Mouse (Mus musculus): ENCODE results near the gene Arhgap45. TPM values are rescaled to one million over a fixed set of nuclear protein-coding genes. Genes with fewer than 3 reads are reported as not detected.

Gene Arhgap45
- polyA plus RNA-seq, 2 experiments: 7.9 to 20.9 TPM

- H3K4me1 ChIP-seq (replicated peaks; ENCODE audit: control insufficient read depth in 2 of 2, insufficient read depth in 2 of 2, low read length in 1 of 2): peaks cover 18 to 20% of the 10 kb centered on the region in 2 experiments
- no peak for DNase-seq (ENCODE audit: low read depth in 3 of 3, low spot score in 3 of 3)
- H3K9ac ChIP-seq (replicated peaks): no peak overlapping the region
- no peaks in the 10 kb centered on the region for H3K9me3 ChIP-seq (ENCODE audit: control insufficient read depth, low read length)
- H3K4me2 ChIP-seq (ENCODE audit: low read depth): no peak overlapping the region
- TF ChIP-seq EP300 (IDR thresholded peaks at IDR 0.05; ENCODE audit: low read depth): no peak
- TF ChIP-seq CTCF (IDR thresholded peaks at IDR 0.05; ENCODE audit: low read depth): peak; percentile 37; the same call in 1 of the 2 replicates
- ATAC-seq (ENCODE audit: insufficient read depth): no peak
- H3K4me3 ChIP-seq (ENCODE audit: insufficient read depth in 1 of 2, low read depth in 2 of 2, low read length in 2 of 2): no peak overlapping the region
- H3K36me3 ChIP-seq (replicated peaks; ENCODE audit: control insufficient read depth, insufficient read depth, low read depth): peaks cover under 1% of the 10 kb centered on the region; the same call in 1 of the 2 replicates
- 83% methylated on average over 18 of the region's 18 CpGs for WGBS (ENCODE audit: insufficient replicate concordance)
- H3K27ac ChIP-seq: no peak overlapping the region
- no peaks in the 10 kb centered on the region for H3K27me3 ChIP-seq (ENCODE audit: control insufficient read depth, insufficient read depth, low read length)
Measured at GRCm38 (mm10) chr10:80020603-80021319, 4.3 kb downstream of the Arhgap45 start.

GRCm38 (mm10) chr10:80021320-80021641, 4.8 kb downstream of the Arhgap45 start:
- Histone ChIP-seq H3K4me1 (replicated peaks; ENCODE audit: control insufficient read depth in 2 of 2, insufficient read depth in 2 of 2, low read length in 1 of 2) (peaks cover 16 to 18% of the 10 kb centered on the region in 2 experiments), H3K4me3 (ENCODE audit: insufficient read depth in 1 of 2, low read depth in 2 of 2, low read length in 2 of 2) (no peak overlapping the region), H3K27ac (no peak overlapping the region), H3K9me3 (ENCODE audit: control insufficient read depth, low read length) (no peaks in the 10 kb centered on the region), H3K36me3 (replicated peaks; ENCODE audit: control insufficient read depth, insufficient read depth, low read depth) (no peaks in the 10 kb centered on the region; the same call in 1 of the 2 replicates), H3K27me3 (ENCODE audit: control insufficient read depth, insufficient read depth, low read length) (no peaks in the 10 kb centered on the region), H3K9ac (replicated peaks) (no peak overlapping the region), H3K4me2 (ENCODE audit: low read depth) (no peak overlapping the region)
- 85% methylated on average over 13 of the region's 13 CpGs for WGBS (ENCODE audit: insufficient replicate concordance)
- DNase-seq (ENCODE audit: low read depth in 3 of 3, low spot score in 3 of 3) (no peak), ATAC-seq (ENCODE audit: insufficient read depth) (no peak)
- no peak for TF ChIP-seq EP300 (IDR thresholded peaks at IDR 0.05; ENCODE audit: low read depth)
- no peak for TF ChIP-seq CTCF (IDR thresholded peaks at IDR 0.05; ENCODE audit: low read depth)

- Histone ChIP-seq H3K9ac (replicated peaks) (no peak overlapping the region), H3K36me3 (replicated peaks; ENCODE audit: control insufficient read depth, insufficient read depth, low read depth) (no peaks in the 10 kb centered on the region; the same call in 1 of the 2 replicates), H3K4me2 (ENCODE audit: low read depth) (no peak overlapping the region), H3K27ac (no peak overlapping the region), H3K27me3 (ENCODE audit: control insufficient read depth, insufficient read depth, low read length) (no peaks in the 10 kb centered on the region), H3K4me3 (ENCODE audit: insufficient read depth in 1 of 2, low read depth in 2 of 2, low read length in 2 of 2) (no peak overlapping the region), H3K9me3 (ENCODE audit: control insufficient read depth, low read length) (no peaks in the 10 kb centered on the region), H3K4me1 (replicated peaks; ENCODE audit: control insufficient read depth in 2 of 2, insufficient read depth in 2 of 2, low read length in 1 of 2) (peaks cover 12 to 15% of the 10 kb centered on the region in 2 experiments)
- no peak for TF ChIP-seq EP300 (IDR thresholded peaks at IDR 0.05; ENCODE audit: low read depth)
- TF ChIP-seq CTCF (IDR thresholded peaks at IDR 0.05; ENCODE audit: low read depth): no peak
- DNase-seq (ENCODE audit: low read depth in 3 of 3, low spot score in 3 of 3) (no peak), ATAC-seq (ENCODE audit: insufficient read depth) (no peak)
- WGBS (ENCODE audit: insufficient replicate concordance): 80% methylated on average over 12 of the region's 12 CpGs
Measured at GRCm38 (mm10) chr10:80022164-80022563, 5.7 kb downstream of the Arhgap45 start.

- Histone ChIP-seq H3K4me1 (replicated peaks; ENCODE audit: control insufficient read depth in 2 of 2, insufficient read depth in 2 of 2, low read length in 1 of 2) (peaks cover 12% of the 10 kb centered on the region in 2 experiments), H3K4me3 (ENCODE audit: insufficient read depth in 1 of 2, low read depth in 2 of 2, low read length in 2 of 2) (no peak overlapping the region), H3K36me3 (replicated peaks; ENCODE audit: control insufficient read depth, insufficient read depth, low read depth) (no peaks in the 10 kb centered on the region; the same call in 1 of the 2 replicates), H3K4me2 (ENCODE audit: low read depth) (no peak overlapping the region), H3K27ac (no peak overlapping the region), H3K9me3 (ENCODE audit: control insufficient read depth, low read length) (no peaks in the 10 kb centered on the region), H3K27me3 (ENCODE audit: control insufficient read depth, insufficient read depth, low read length) (no peaks in the 10 kb centered on the region), H3K9ac (replicated peaks) (no peak overlapping the region)
- no peak for ATAC-seq (ENCODE audit: insufficient read depth)
- WGBS (ENCODE audit: insufficient replicate concordance): 75% methylated on average over 8 of the region's 8 CpGs
- TF ChIP-seq CTCF (IDR thresholded peaks at IDR 0.05; ENCODE audit: low read depth) (no peak), EP300 (IDR thresholded peaks at IDR 0.05; ENCODE audit: low read depth) (no peak)
- no peak for DNase-seq (ENCODE audit: low read depth in 3 of 3, low spot score in 3 of 3)
Measured at GRCm38 (mm10) chr10:80022806-80023205, 6.4 kb downstream of the Arhgap45 start.

- Histone ChIP-seq H3K36me3 (replicated peaks; ENCODE audit: control insufficient read depth, insufficient read depth, low read depth) (no peaks in the 10 kb centered on the region; the same call in 1 of the 2 replicates), H3K4me2 (ENCODE audit: low read depth) (no peak overlapping the region), H3K9me3 (ENCODE audit: control insufficient read depth, low read length) (no peaks in the 10 kb centered on the region), H3K9ac (replicated peaks) (no peak overlapping the region), H3K27me3 (ENCODE audit: control insufficient read depth, insufficient read depth, low read length) (no peaks in the 10 kb centered on the region), H3K27ac (no peak overlapping the region), H3K4me1 (replicated peaks; ENCODE audit: control insufficient read depth in 2 of 2, insufficient read depth in 2 of 2, low read length in 1 of 2) (peaks cover 13 to 15% of the 10 kb centered on the region in 2 experiments), H3K4me3 (ENCODE audit: insufficient read depth in 1 of 2, low read depth in 2 of 2, low read length in 2 of 2) (no peak overlapping the region)
- 74% methylated on average over 5 of the region's 5 CpGs for WGBS (ENCODE audit: insufficient replicate concordance)
- DNase-seq (ENCODE audit: low read depth in 3 of 3, low spot score in 3 of 3) (no peak), ATAC-seq (ENCODE audit: insufficient read depth) (no peak)
- no peak for TF ChIP-seq CTCF (IDR thresholded peaks at IDR 0.05; ENCODE audit: low read depth)
- TF ChIP-seq EP300 (IDR thresholded peaks at IDR 0.05; ENCODE audit: low read depth): no peak
Measured at GRCm38 (mm10) chr10:80023758-80024157, 7.3 kb downstream of the Arhgap45 start.

Data from liver, embryonic 14.5 days (tissue).